Mouse (Mus musculus): ENCODE results near the gene Fggy. TPM values are rescaled to one million over a fixed set of nuclear protein-coding genes. Genes with fewer than 3 reads are reported as not detected.

Gene Fggy
- polyA plus RNA-seq, 2 experiments: 14.9 to 19.3 TPM

DNA sequence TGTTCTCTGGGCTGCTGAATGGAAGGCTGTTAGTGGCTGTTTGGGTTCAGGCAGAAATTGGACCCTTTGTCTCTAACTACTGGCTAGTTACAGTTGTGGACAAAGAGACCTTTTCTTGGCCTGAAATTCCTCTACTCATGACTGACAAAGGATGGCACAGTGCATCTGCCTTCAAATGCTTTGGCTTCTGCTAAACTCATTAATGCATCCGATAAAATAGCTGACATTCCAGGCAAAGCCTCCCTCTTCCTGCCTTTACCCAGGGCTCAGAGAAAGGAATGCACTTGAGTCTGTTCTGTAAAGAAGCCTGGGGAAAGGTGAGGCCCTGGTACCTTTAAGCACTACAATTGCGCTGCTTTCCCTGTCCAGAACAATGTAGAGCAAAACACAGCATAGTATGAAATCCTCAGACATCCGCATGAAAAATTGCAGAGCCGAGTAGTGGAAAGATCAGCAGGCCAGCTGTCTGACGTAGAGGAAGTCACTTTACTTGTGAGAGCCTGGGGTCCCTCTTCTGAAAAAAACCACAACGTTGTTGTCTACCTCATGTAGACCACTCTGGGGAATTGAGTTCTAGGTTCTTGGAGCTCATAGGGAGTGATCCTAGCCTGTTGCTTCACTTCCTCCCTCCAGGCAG, 288.8 kb downstream of the Fggy start:
- no peak overlapping the region for H3K4me2 ChIP-seq (ENCODE audit: low read depth)
- TF ChIP-seq EP300 (IDR thresholded peaks at IDR 0.05; ENCODE audit: low read depth) (no peak), CTCF (IDR thresholded peaks at IDR 0.05; ENCODE audit: low read depth) (no peak)
- H3K27me3 ChIP-seq (ENCODE audit: control insufficient read depth, insufficient read depth, low read length): no peaks in the 10 kb centered on the region
- peaks cover 0 to 8% of the 10 kb centered on the region in 2 experiments; a peak in 2 of 4 replicates for H3K4me1 ChIP-seq (replicated peaks; ENCODE audit: control insufficient read depth in 2 of 2, insufficient read depth in 2 of 2, low read length in 1 of 2)
- H3K4me3 ChIP-seq (ENCODE audit: insufficient read depth in 1 of 2, low read depth in 2 of 2, low read length in 2 of 2): no peak overlapping the region
- H3K9me3 ChIP-seq (ENCODE audit: control insufficient read depth, low read length): no peaks in the 10 kb centered on the region
- H3K27ac ChIP-seq: no peak overlapping the region
- no peaks in the 10 kb centered on the region for H3K36me3 ChIP-seq (replicated peaks; ENCODE audit: control insufficient read depth, insufficient read depth, low read depth)
- DNase-seq (ENCODE audit: low read depth in 3 of 3, low spot score in 3 of 3): no peak
- WGBS (ENCODE audit: insufficient replicate concordance): 33% methylated on average over 6 of the region's 6 CpGs
- no peak overlapping the region for H3K9ac ChIP-seq (replicated peaks)
- no peak for ATAC-seq (ENCODE audit: insufficient read depth)

DNA sequence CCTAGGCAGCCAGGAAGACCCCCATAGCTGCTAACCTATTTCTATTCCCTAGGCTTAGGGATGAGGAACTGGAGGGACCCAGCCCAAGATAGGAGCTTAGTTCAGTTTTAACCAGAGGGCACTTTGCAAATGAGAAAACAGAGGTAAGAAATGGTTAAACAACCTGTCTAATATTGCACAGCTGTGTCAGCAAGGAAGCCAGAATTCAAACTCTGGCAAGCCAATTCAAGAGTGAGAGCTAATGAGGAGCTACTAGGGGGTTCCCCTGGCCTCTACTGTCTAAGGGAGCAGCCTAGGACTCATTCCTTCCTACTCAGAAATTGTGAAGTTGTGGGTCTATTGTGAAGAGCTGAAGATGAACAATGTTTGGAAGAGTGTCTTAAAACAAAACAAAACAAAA, 289.9 kb downstream of the Fggy start:
- ATAC-seq (ENCODE audit: insufficient read depth): no peak
- Histone ChIP-seq H3K4me1 (replicated peaks; ENCODE audit: control insufficient read depth in 2 of 2, insufficient read depth in 2 of 2, low read length in 1 of 2) (peaks cover 0 to 8% of the 10 kb centered on the region in 2 experiments; a peak in 2 of 4 replicates), H3K9me3 (ENCODE audit: control insufficient read depth, low read length) (no peaks in the 10 kb centered on the region), H3K4me2 (ENCODE audit: low read depth) (no peak overlapping the region), H3K27ac (no peak overlapping the region), H3K27me3 (ENCODE audit: control insufficient read depth, insufficient read depth, low read length) (no peaks in the 10 kb centered on the region), H3K36me3 (replicated peaks; ENCODE audit: control insufficient read depth, insufficient read depth, low read depth) (no peaks in the 10 kb centered on the region), H3K9ac (replicated peaks) (no peak overlapping the region), H3K4me3 (ENCODE audit: insufficient read depth in 1 of 2, low read depth in 2 of 2, low read length in 2 of 2) (no peak overlapping the region)
- DNase-seq (ENCODE audit: low read depth in 3 of 3, low spot score in 3 of 3): no peak
- TF ChIP-seq EP300 (IDR thresholded peaks at IDR 0.05; ENCODE audit: low read depth) (no peak), CTCF (IDR thresholded peaks at IDR 0.05; ENCODE audit: low read depth) (no peak)

DNA sequence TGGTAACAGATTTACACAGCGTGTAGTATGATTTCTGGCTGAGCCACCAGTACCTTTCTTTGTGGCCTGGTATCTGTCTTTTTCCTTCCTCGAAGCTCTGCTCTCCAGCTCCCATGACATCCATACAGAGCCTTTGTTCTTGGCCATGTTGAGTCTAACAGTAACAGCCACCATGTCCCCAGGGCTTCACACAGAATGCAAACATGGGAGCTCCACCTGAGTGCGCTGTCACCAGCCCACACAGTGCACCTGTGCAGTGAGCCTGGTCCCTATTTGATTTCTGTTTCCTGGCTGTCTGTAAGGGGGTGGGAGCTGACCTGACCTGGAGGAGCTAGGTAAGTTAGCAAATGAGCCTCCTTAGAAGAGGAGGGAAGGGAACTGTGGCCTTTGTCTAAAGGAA, 290.4 kb downstream of the Fggy start:
- ATAC-seq (ENCODE audit: insufficient read depth): no peak
- Histone ChIP-seq H3K36me3 (replicated peaks; ENCODE audit: control insufficient read depth, insufficient read depth, low read depth) (no peaks in the 10 kb centered on the region), H3K4me2 (ENCODE audit: low read depth) (no peak overlapping the region), H3K27me3 (ENCODE audit: control insufficient read depth, insufficient read depth, low read length) (no peaks in the 10 kb centered on the region), H3K9ac (replicated peaks) (no peak overlapping the region), H3K27ac (no peak overlapping the region), H3K4me1 (replicated peaks; ENCODE audit: control insufficient read depth in 2 of 2, insufficient read depth in 2 of 2, low read length in 1 of 2) (peaks cover 0 to 8% of the 10 kb centered on the region in 2 experiments; a peak in 2 of 4 replicates), H3K9me3 (ENCODE audit: control insufficient read depth, low read length) (no peaks in the 10 kb centered on the region), H3K4me3 (ENCODE audit: insufficient read depth in 1 of 2, low read depth in 2 of 2, low read length in 2 of 2) (no peak overlapping the region)
- WGBS (ENCODE audit: insufficient replicate concordance): 63% methylated on average over 3 of the region's 3 CpGs
- no peak for DNase-seq (ENCODE audit: low read depth in 3 of 3, low spot score in 3 of 3)
- TF ChIP-seq CTCF (IDR thresholded peaks at IDR 0.05; ENCODE audit: low read depth): no peak
- no peak for TF ChIP-seq EP300 (IDR thresholded peaks at IDR 0.05; ENCODE audit: low read depth)

DNA sequence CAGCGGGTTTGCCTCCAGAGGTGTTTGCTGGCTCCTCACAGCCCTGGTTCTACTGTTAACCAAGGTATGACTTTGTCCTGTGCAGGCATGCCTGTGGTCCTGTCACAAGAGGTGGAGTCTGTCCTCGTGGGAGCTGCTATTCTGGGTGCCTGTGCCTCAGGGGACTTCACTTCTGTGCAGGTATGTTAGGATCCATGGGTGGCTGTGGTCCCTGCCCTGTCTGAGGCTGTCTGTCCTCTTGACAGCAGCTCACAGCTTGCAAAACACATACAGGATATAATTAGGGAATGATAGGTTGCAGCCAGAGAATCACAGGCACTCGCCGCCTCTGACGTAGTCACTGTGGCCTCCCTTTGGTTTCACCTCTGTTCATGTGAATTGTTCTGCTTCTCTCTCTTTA, 292.2 kb downstream of the Fggy start:
- H3K9me3 ChIP-seq (ENCODE audit: control insufficient read depth, low read length): no peaks in the 10 kb centered on the region
- no peak overlapping the region for H3K27ac ChIP-seq
- 51% methylated on average over 5 of the region's 5 CpGs for WGBS (ENCODE audit: insufficient replicate concordance)
- no peak overlapping the region for H3K9ac ChIP-seq (replicated peaks)
- TF ChIP-seq EP300 (IDR thresholded peaks at IDR 0.05; ENCODE audit: low read depth): no peak
- no peak for TF ChIP-seq CTCF (IDR thresholded peaks at IDR 0.05; ENCODE audit: low read depth)
- no peaks in the 10 kb centered on the region for H3K27me3 ChIP-seq (ENCODE audit: control insufficient read depth, insufficient read depth, low read length)
- H3K4me3 ChIP-seq (ENCODE audit: insufficient read depth in 1 of 2, low read depth in 2 of 2, low read length in 2 of 2): no peak overlapping the region
- no peak overlapping the region for H3K4me2 ChIP-seq (ENCODE audit: low read depth)
- no peak for DNase-seq (ENCODE audit: low read depth in 3 of 3, low spot score in 3 of 3)
- no peak for ATAC-seq (ENCODE audit: insufficient read depth)
- H3K36me3 ChIP-seq (replicated peaks; ENCODE audit: control insufficient read depth, insufficient read depth, low read depth): no peaks in the 10 kb centered on the region
- H3K4me1 ChIP-seq (replicated peaks; ENCODE audit: control insufficient read depth in 2 of 2, insufficient read depth in 2 of 2, low read length in 1 of 2): peaks cover 0 to 8% of the 10 kb centered on the region in 2 experiments; a peak in 2 of 4 replicates

DNA sequence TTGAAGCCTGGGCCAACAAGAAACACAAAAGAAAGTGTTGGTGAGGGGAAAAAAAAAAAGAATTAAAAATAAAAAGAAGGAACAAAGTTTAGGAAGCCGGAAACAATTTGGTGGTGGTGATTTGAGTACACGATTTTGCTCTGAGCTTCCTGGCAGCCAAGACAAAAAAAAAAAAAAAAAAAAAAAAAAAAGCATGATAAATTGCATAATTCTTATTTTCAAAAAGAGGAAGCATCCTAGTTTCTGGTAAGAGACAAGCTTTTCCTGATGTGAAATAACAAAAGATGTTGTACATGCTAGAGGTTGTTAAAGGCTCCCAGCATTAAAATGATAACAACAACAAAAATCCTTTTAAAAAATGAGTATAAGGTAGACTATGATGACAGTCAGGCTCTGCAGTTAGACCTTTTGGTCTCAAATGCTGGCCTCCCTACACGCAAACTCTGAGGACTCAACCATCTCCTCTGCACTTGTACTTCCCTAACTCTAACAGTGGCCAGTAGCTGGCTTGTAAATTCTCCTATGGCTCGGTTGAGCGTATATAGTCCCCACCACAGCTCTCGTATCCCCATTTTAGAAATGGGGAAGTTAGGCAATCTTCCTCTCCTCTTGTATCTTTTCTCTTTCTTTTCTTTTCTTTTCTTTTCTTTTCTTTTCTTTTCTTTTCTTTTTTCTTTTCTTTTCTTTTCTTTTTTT, 292.9 kb downstream of the Fggy start:
- H3K36me3 ChIP-seq (replicated peaks; ENCODE audit: control insufficient read depth, insufficient read depth, low read depth): no peaks in the 10 kb centered on the region
- no peak overlapping the region for H3K4me3 ChIP-seq (ENCODE audit: insufficient read depth in 1 of 2, low read depth in 2 of 2, low read length in 2 of 2)
- no peak overlapping the region for H3K27ac ChIP-seq
- H3K27me3 ChIP-seq (ENCODE audit: control insufficient read depth, insufficient read depth, low read length): no peaks in the 10 kb centered on the region
- 22% methylated on average over 6 of the region's 6 CpGs for WGBS (ENCODE audit: insufficient replicate concordance)
- ATAC-seq (ENCODE audit: insufficient read depth): no peak
- TF ChIP-seq EP300 (IDR thresholded peaks at IDR 0.05; ENCODE audit: low read depth) (no peak), CTCF (IDR thresholded peaks at IDR 0.05; ENCODE audit: low read depth) (no peak)
- no peak overlapping the region for H3K9ac ChIP-seq (replicated peaks)
- DNase-seq (ENCODE audit: low read depth in 3 of 3, low spot score in 3 of 3): peak in 2 of 3 experiments; percentile 4 to 11
- no peaks in the 10 kb centered on the region for H3K9me3 ChIP-seq (ENCODE audit: control insufficient read depth, low read length)
- H3K4me2 ChIP-seq (ENCODE audit: low read depth): no peak overlapping the region
- peaks cover 0 to 8% of the 10 kb centered on the region in 2 experiments; a peak in 2 of 4 replicates for H3K4me1 ChIP-seq (replicated peaks; ENCODE audit: control insufficient read depth in 2 of 2, insufficient read depth in 2 of 2, low read length in 1 of 2)

All from liver, embryonic 14.5 days (tissue).